30 mouse cellular contexts compared by ENCODE assay signal in genomic region chr6:84493169-84493568, GRCm38 (mm10).
DNase-seq lines count a peak whose midpoint lies in the region; ATAC-seq and TF ChIP-seq lines count a peak whose summit lies in the region.
"Had no signal": no experiment of that assay in that cellular context is flagged by ENCODE, and none has a peak within 500 bp of the region (broad histone marks: within the 10 kb centered on the region; RNA-seq: fewer than 3 reads in every experiment).

No protein-coding gene starts in this region.

- H3K9ac ChIP-seq in lung, postnatal 0 days (replicated peaks; ENCODE audit: low read depth), result no peak overlapping the region
- H3K9ac ChIP-seq in hindbrain, embryonic 11.5 days (ENCODE audit: low read depth, low read length), result no peak overlapping the region
- H3K9ac ChIP-seq in forebrain, embryonic 15.5 days (replicated peaks), result no peak overlapping the region
- H3K9ac ChIP-seq: embryonic facial prominence, embryonic 12.5 days; forebrain, embryonic 12.5 days; heart, embryonic 15.5 days; limb, embryonic 12.5 days; liver, postnatal 0 days; neural tube, embryonic 13.5 days had no signal

- intact Hi-C loops in heart, postnatal 14 days (cut with DNase I), result no loop called here

- TF ChIP-seq CTCF in lung, postnatal 0 days (IDR thresholded peaks at IDR 0.05), result no peak
- TF ChIP-seq CTCF in brain, embryonic 14.5 days (IDR thresholded peaks at IDR 0.05; ENCODE audit: borderline replicate concordance, extremely low read depth, insufficient read depth, insufficient read length), result no peak

- 0 out of 2 replicates have a peak, but pooled peaks have one; percentile 8 for ATAC-seq in lung, postnatal 0 days
- no peak for ATAC-seq in hindbrain, embryonic 11.5 days (ENCODE audit: low FRiP score)
- no peak for ATAC-seq in forebrain, embryonic 15.5 days (replicated peaks)
- ATAC-seq: CD4-positive, CD25-positive, alpha-beta regulatory T cell, adult 4 months; intestine, postnatal 0 days; liver, postnatal 0 days; midbrain, embryonic 16.5 days had no signal

- H3K36me3 ChIP-seq in lung, postnatal 0 days (ENCODE audit: insufficient read depth, low read length), result no peaks in the 10 kb centered on the region
- no peaks in the 10 kb centered on the region for H3K36me3 ChIP-seq in hindbrain, embryonic 11.5 days (ENCODE audit: control insufficient read depth, insufficient read depth, low read length)
- no peaks in the 10 kb centered on the region for H3K36me3 ChIP-seq in forebrain, embryonic 15.5 days
- H3K36me3 ChIP-seq: embryonic facial prominence, embryonic 12.5 days; forebrain, embryonic 12.5 days; G1E; heart, embryonic 15.5 days; hindbrain, embryonic 10.5 days; limb, embryonic 12.5 days; midbrain, embryonic 10.5 days; neural tube, embryonic 13.5 days had no signal

- no peak overlapping the region for H3K27ac ChIP-seq in lung, postnatal 0 days (ENCODE audit: low read length)
- no peak overlapping the region for H3K27ac ChIP-seq in hindbrain, embryonic 11.5 days (ENCODE audit: low read depth, low read length)
- H3K27ac ChIP-seq in forebrain, embryonic 15.5 days (replicated peaks), result no peak overlapping the region
- H3K27ac ChIP-seq: embryonic facial prominence, embryonic 12.5 days; forebrain, embryonic 12.5 days; gastrocnemius, adult 2 months; heart, embryonic 15.5 days; hindbrain, embryonic 10.5 days; layer of hippocampus, adult 2 months; limb, embryonic 12.5 days; macrophage; midbrain, embryonic 10.5 days; neural tube, embryonic 13.5 days had no signal

- no peaks in the 10 kb centered on the region for H3K27me3 ChIP-seq in lung, postnatal 0 days (replicated peaks; ENCODE audit: insufficient read depth, low read length)
- no peaks in the 10 kb centered on the region for H3K27me3 ChIP-seq in hindbrain, embryonic 11.5 days (ENCODE audit: control insufficient read depth, insufficient read depth, low read length)
- H3K27me3 ChIP-seq in forebrain, embryonic 15.5 days, result no peaks in the 10 kb centered on the region
- H3K27me3 ChIP-seq: embryonic facial prominence, embryonic 12.5 days; forebrain, embryonic 12.5 days; heart, embryonic 15.5 days; limb, embryonic 12.5 days; neural tube, embryonic 13.5 days had no signal

- no peaks in the 10 kb centered on the region for H3K4me1 ChIP-seq in lung, postnatal 0 days (ENCODE audit: insufficient read depth, low read depth, low read length)
- H3K4me1 ChIP-seq in hindbrain, embryonic 11.5 days (replicated peaks; ENCODE audit: control insufficient read depth, insufficient read depth, low read length), result no peaks in the 10 kb centered on the region; the same call in 1 of the 2 replicates
- no peaks in the 10 kb centered on the region for H3K4me1 ChIP-seq in forebrain, embryonic 15.5 days
- H3K4me1 ChIP-seq: embryonic facial prominence, embryonic 12.5 days; limb, embryonic 12.5 days; midbrain, embryonic 10.5 days had no signal

- WGBS in lung, postnatal 0 days, result 35% methylated on average over 8 of the region's 8 CpGs
- WGBS in hindbrain, embryonic 11.5 days, result 90% methylated on average over 8 of the region's 8 CpGs
- WGBS in forebrain, embryonic 15.5 days, result 44% methylated on average over 8 of the region's 8 CpGs

- peak; percentile 18 for DNase-seq in heart, postnatal 4 days
- DNase-seq in heart, postnatal 14 days, result no peak
- DNase-seq in lung, postnatal 0 days (ENCODE audit: low spot score), result peak; percentile 41
- DNase-seq in lung, postnatal 14 days, result no peak
- DNase-seq in brain, embryonic 14.5 days (ENCODE audit: low read depth), result peak; percentile 15
- no peak for DNase-seq in hindbrain, embryonic 11.5 days (ENCODE audit: low spot score)
- DNase-seq: adrenal gland, postnatal 25 days; cerebellum, adult 9-11 months; gastrocnemius, adult 2 months; liver, postnatal 0 days; retina, postnatal 1 day; right cerebral cortex, postnatal 25 days; spleen, adult 18-20 months had no signal

- no peaks in the 10 kb centered on the region for H3K9me3 ChIP-seq in lung, postnatal 0 days (ENCODE audit: low read length)
- no peaks in the 10 kb centered on the region for H3K9me3 ChIP-seq in hindbrain, embryonic 11.5 days (ENCODE audit: control insufficient read depth, low read length)
- H3K9me3 ChIP-seq in forebrain, embryonic 15.5 days, result no peaks in the 10 kb centered on the region
- H3K9me3 ChIP-seq: embryonic facial prominence, embryonic 12.5 days; forebrain, embryonic 12.5 days; G1E; heart, embryonic 15.5 days; hindbrain, embryonic 10.5 days; limb, embryonic 12.5 days; midbrain, embryonic 10.5 days; neural tube, embryonic 13.5 days had no signal

- H3K4me2 ChIP-seq in lung, postnatal 0 days (replicated peaks; ENCODE audit: low read depth, low read length), result no peak overlapping the region
- no peak overlapping the region for H3K4me2 ChIP-seq in hindbrain, embryonic 11.5 days (replicated peaks; ENCODE audit: low read depth, low read length)
- H3K4me2 ChIP-seq in forebrain, embryonic 15.5 days (replicated peaks), result no peak overlapping the region
- H3K4me2 ChIP-seq: embryonic facial prominence, embryonic 12.5 days; forebrain, embryonic 12.5 days; heart, embryonic 15.5 days; limb, embryonic 12.5 days; liver, embryonic 11.5 days; neural tube, embryonic 13.5 days had no signal

- H3K4me3 ChIP-seq in lung, postnatal 0 days (ENCODE audit: low read depth, low read length), result no peak overlapping the region
- no peak overlapping the region for H3K4me3 ChIP-seq in hindbrain, embryonic 11.5 days (ENCODE audit: low read depth, low read length)
- H3K4me3 ChIP-seq in forebrain, embryonic 15.5 days, result no peak overlapping the region
- H3K4me3 ChIP-seq: embryonic facial prominence, embryonic 12.5 days; erythroblast, embryonic 14.5 days; forebrain, embryonic 12.5 days; gastrocnemius, adult 2 months; heart, embryonic 15.5 days; hindbrain, embryonic 10.5 days; layer of hippocampus, adult 2 months; limb, embryonic 12.5 days; midbrain, embryonic 10.5 days; myocyte; neural tube, embryonic 13.5 days had no signal

- no peak for TF ChIP-seq EP300 in lung, postnatal 0 days (IDR thresholded peaks at IDR 0.05)

- no peak for TF ChIP-seq POLR2A in brain, embryonic 14.5 days (IDR thresholded peaks at IDR 0.05; ENCODE audit: borderline replicate concordance, extremely low read depth, insufficient read depth, insufficient read length, poor library complexity, severe bottlenecking)

Comparison
In these comparisons a context has a peak if more than half of its experiments do, and no peak if none do; other contexts are left out.
1. DNase-seq: peak in heart, postnatal 4 days (single experiment), lung, postnatal 0 days (single experiment) and brain, embryonic 14.5 days (single experiment); none in heart, postnatal 14 days (0 of 2), lung, postnatal 14 days (single experiment) and hindbrain, embryonic 11.5 days (single experiment).